Mouse (Mus musculus) ES-E14 (cell line): ENCODE measurements around the gene Map2k3.

Experiments used
- CHD2 ChIP-seq: IDR thresholded peaks from 2 replicates; pipeline ENCODE4 v1.6.1; 2014; ENCODE audit warnings: mild to moderate bottlenecking, low read depth, low read length, inconsistent platforms
- HCFC1 ChIP-seq: IDR thresholded peaks from 2 replicates; pipeline ENCODE4 v1.6.1; 2012; ENCODE audit warnings: low read length, inconsistent platforms, borderline replicate concordance; ENCODE audit not compliant: insufficient read depth
- ZC3H11A ChIP-seq: IDR thresholded peaks from 2 replicates; pipeline ENCODE4 v1.6.1; 2012; ENCODE audit warnings: low read depth, mild to moderate bottlenecking, inconsistent platforms, low read length, borderline replicate concordance
- ZNF384 ChIP-seq: IDR thresholded peaks from 2 replicates; pipeline ENCODE4 v1.6.1; 2012; ENCODE audit warnings: low read depth, low read length, inconsistent platforms

DNA sequence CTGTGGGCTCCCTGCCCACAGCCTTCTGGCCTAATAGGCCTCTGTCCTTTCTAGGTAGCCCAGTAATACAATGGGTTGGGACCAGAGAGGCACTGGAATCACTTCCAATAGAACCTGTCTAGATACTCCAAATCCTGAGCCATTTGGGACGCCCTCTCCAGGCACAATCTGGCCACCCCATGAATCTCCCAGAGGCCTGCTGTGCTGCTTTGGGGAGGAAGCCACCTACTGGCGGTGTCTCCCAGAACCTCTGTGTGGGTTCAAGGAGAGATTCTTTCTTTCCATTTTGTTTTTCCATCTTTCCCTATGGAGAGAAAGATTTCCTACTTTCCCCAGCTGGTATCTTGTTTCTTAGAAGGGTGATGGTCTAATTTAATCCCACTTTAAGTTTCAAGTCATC is 44.4 kb downstream of the Map2k3 start:
- TF ChIP-seq HCFC1 (no peak), ZC3H11A (no peak), ZNF384 (no peak), CHD2 (no peak)
